Mouse (Mus musculus) heart, postnatal 25 days (tissue): ENCODE results near the gene Atn1. TPM values are rescaled to one million over a fixed set of nuclear protein-coding genes. Genes with fewer than 3 reads are reported as not detected.

Experiments used
- DNase-seq: peaks from one replicate; pipeline ENCODE4 v3.0.0; 2022; ENCODE audit warnings: low spot score
- intact Hi-C: fragments of 180-260 bp; cut with DNase I; formaldehyde crosslinking; loops from one replicate; pipeline ENCODE4 v1.15.1; 2025
- total RNA-seq, 2 experiments: library from RNA; stranded (reverse); gene quantifications; 2 replicates each; pipeline ENCODE4 v1.2.3; 2021

The Atn1 gene
- total RNA-seq, 2 experiments from 2014 or later = 37.0 to 39.7 TPM

- intact Hi-C loops = loop anchor here (2.0 kb wide), 1 partner anchor 13 kb away; the partner anchor contains the start of genes Atn1 and Gm45234
- no peak for DNase-seq
Measured at GRCm38 (mm10) chr6:124743647-124744046, 12.7 kb downstream of the Atn1 start.

GRCm38 (mm10) chr6:124742839-124743514, 13.3 kb downstream of the Atn1 start:
- intact Hi-C loops = loop anchor here (2.0 kb wide), 1 partner anchor 14 kb away; the partner anchor contains the start of genes Atn1 and Gm45234
- no peak for DNase-seq

- DNase-seq = no peak
- intact Hi-C loops = loop anchor here (2.0 kb wide), 2 partner anchors 15 to 79 kb away; partner anchors contain the start of genes Atn1, Gm45234 and Lpcat3
Measured at GRCm38 (mm10) chr6:124741842-124742241, 14.5 kb downstream of the Atn1 start.

- DNase-seq = peak; percentile 83
- intact Hi-C loops = loop anchor here (1.0 to 2.0 kb wide), 2 partner anchors 28 to 78 kb away; partner anchors contain the start of gene Lpcat3
Measured at GRCm38 (mm10) chr6:124740888-124741761, 15.2 kb downstream of the Atn1 start, which contains the start of gene Grcc10. Grcc10 (minus strand) TSS chr6:124741374.

GRCm38 (mm10) chr6:124740211-124740887, 16.0 kb downstream of the Atn1 start:
- peak; percentile 41 for DNase-seq

GRCm38 (mm10) chr6:124739231-124739796, 17.0 kb downstream of the Atn1 start:
- intact Hi-C loops = loop anchor here (5.0 kb wide), 1 partner anchor 97 kb away; no protein-coding TSS in a partner anchor
- DNase-seq = no peak

More at GRCm38 (mm10) chr6:124740211-124740887, 16.0 kb downstream of the Atn1 start:
- intact Hi-C loops = loop anchor here (1.0 to 2.0 kb wide), 2 partner anchors 27 to 78 kb away; partner anchors contain the start of gene Lpcat3

- intact Hi-C loops = loop anchor here (5.0 kb wide), 1 partner anchor 96 kb away; no protein-coding TSS in a partner anchor
- DNase-seq = no peak
Measured at GRCm38 (mm10) chr6:124738511-124739023, 17.8 kb downstream of the Atn1 start, which contains the start of gene Ptpn6. Ptpn6 (minus strand) TSS chr6:124738714.

- intact Hi-C loops = loop anchor here (5.0 kb wide), 1 partner anchor 95 kb away; no protein-coding TSS in a partner anchor
- no peak for DNase-seq
Measured at GRCm38 (mm10) chr6:124737040-124737439, 19.3 kb downstream of the Atn1 start.

- intact Hi-C loops = no loop called here
- no peak for DNase-seq
Measured at GRCm38 (mm10) chr6:124734417-124734816, 21.9 kb downstream of the Atn1 start.

GRCm38 (mm10) chr6:124732476-124733370, 23.6 kb downstream of the Atn1 start:
- intact Hi-C loops = no loop called here
- DNase-seq = no peak

GRCm38 (mm10) chr6:124731038-124731437, 25.3 kb downstream of the Atn1 start:
- intact Hi-C loops = no loop called here
- no peak for DNase-seq

GRCm38 (mm10) chr6:124729850-124730705, 26.2 kb downstream of the Atn1 start:
- no peak for DNase-seq
- intact Hi-C loops = no loop called here

- no peak for DNase-seq
- intact Hi-C loops = no loop called here
Measured at GRCm38 (mm10) chr6:124728621-124729020, 27.7 kb downstream of the Atn1 start.

GRCm38 (mm10) chr6:124724472-124724871, 31.9 kb downstream of the Atn1 start:
- intact Hi-C loops = no loop called here
- no peak for DNase-seq

GRCm38 (mm10) chr6:124723541-124723940, 32.8 kb downstream of the Atn1 start:
- intact Hi-C loops = no loop called here
- DNase-seq = no peak

- intact Hi-C loops = no loop called here
- DNase-seq = no peak
Measured at GRCm38 (mm10) chr6:124722876-124723473, 33.3 kb downstream of the Atn1 start.

- DNase-seq = no peak
- intact Hi-C loops = no loop called here
Measured at GRCm38 (mm10) chr6:124720904-124721303, 35.4 kb downstream of the Atn1 start.
